Mouse (Mus musculus): ENCODE measurements around the gene Medag. TPM values are rescaled to one million over a fixed set of nuclear protein-coding genes. Genes with fewer than 3 reads are reported as not detected.

Gene Medag
- total RNA-seq, 2 experiments from 2014 or later = 18.6 to 23.0 TPM

DNA sequence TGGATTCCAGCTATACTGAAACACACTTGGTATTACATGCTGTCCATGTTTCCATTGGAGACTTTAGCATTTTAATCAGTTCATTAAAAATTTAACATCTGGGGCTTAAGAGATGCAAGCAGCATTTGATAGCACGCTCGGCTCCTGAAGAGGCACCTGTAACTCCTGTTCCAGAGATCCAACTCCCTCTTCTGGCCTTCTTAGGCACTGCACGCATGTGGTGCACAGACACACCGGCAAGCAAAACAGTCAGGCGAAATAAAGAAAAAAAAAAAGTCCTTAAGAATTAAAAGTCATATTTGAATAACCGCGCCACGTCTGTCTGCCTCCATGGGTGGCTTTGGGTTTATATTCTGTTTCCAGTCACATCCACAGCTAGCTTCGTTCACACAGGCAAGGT lies 62.6 kb downstream of the Medag start:
- DNase-seq (ENCODE audit: low spot score in 2 of 2) = no peak

DNA sequence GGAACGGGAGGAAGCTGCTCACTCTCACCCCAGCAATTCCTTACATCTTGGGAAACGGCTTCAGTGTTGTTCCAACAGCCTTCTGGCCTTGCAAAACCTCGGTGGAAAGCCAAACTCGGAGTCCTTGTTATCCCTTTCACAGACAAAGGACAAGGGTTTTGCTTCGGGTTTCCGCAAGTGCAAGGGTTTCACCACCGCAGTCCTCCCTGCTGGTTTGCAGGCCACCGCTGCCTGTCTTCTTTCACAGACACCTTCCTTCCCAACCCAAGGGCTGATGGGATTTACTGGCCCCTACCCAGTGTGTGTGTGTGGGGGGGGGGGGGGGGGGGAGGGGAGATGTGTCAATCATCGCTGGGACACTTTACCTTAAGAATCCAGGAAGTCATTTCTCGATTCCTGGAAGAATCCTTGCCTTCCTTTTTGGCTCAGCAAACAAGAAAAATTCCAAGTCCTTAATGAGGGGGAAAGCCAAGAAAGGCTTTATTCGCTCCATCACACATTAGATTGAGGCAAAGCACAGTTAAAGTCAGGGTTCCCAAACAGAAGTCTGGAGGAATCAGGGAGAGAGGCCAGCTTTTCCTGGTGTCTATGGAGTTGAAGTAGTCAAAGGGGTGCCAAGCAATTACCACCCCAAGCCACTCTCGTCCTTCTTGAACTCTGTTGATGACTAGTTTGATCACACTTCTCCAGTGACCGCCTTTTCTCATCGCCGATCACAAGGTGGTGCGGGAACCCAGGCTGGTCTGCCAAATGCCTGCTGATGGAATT lies 63.3 kb downstream of the Medag start:
- DNase-seq (ENCODE audit: low spot score in 2 of 2) = no peak

Other genes starting within 250 kb of the Medag start
- gene Uspl1, start 227.4 kb upstream of the Medag start, total RNA-seq (2021) = 10 to 100 TPM; 42.5 to 42.6 TPM
- 100 to 1,000 TPM; 128 to 136 TPM for gene Hmgb1, start 227.3 kb upstream of the Medag start, total RNA-seq (2021)
- gene Alox5ap, start 147.0 kb upstream of the Medag start, total RNA-seq (2021) = 1 to 10 TPM; 9.4 to 10.0 TPM
- gene Tex26, start 27.9 kb downstream of the Medag start, total RNA-seq (2021) = under 1 TPM in 1 of 2 experiments, not detected in 1; 0.54 TPM
- gene Wdr95, start 116.9 kb downstream of the Medag start, total RNA-seq (2021) = under 1 TPM; 0.14 to 0.35 TPM
- 100 to 1,000 TPM; 352 to 354 TPM for gene Hsph1, start 224.6 kb downstream of the Medag start, total RNA-seq (2021)

Measured in left cerebral cortex, adult 18-20 months (tissue).